Mouse (Mus musculus) macrophage (primary cell): Measurements from ENCODE around the gene Cacna2d3. TPM values are rescaled to one million over a fixed set of nuclear protein-coding genes. Genes with fewer than 3 reads are reported as not detected.

Experiments
- H3K27ac ChIP-seq: fragments of 350-480 bp; formaldehyde crosslinking; 2 replicates; pipeline ENCODE4 v1.9.0; 2021
- H3K36me3 ChIP-seq: fragments of 350-480 bp; formaldehyde crosslinking; 2 replicates; pipeline ENCODE4 v1.9.0; 2021; ENCODE audit errors: inconsistent target
- H3K4me3 ChIP-seq: fragments of 350-480 bp; formaldehyde crosslinking; 2 replicates; pipeline ENCODE4 v1.9.0; 2021; ENCODE audit errors: inconsistent target
- H3K79me2 ChIP-seq: fragments of 350-480 bp; formaldehyde crosslinking; 2 replicates; pipeline ENCODE4 v1.9.0; 2021; ENCODE audit errors: inconsistent target
- WGBS: methylation state at CpG from one replicate; pipeline ENCODE4 v1.1.7; 2026; ENCODE audit warnings: inconsistent platforms; ENCODE audit not compliant: missing documents; 5-methylcytosine and 5-hydroxymethylcytosine counted together
- polyA plus RNA-seq: library from polyadenylated mRNA; stranded (reverse); fragments of 250-400 nt; gene quantifications from 3 replicates; pipeline ENCODE4 v1.2.4, GENCODE M21; 2018; ENCODE audit warnings: inconsistent platforms

The Cacna2d3 gene
- polyA plus RNA-seq, 1 experiment from 2014 or later = not detected

DNA sequence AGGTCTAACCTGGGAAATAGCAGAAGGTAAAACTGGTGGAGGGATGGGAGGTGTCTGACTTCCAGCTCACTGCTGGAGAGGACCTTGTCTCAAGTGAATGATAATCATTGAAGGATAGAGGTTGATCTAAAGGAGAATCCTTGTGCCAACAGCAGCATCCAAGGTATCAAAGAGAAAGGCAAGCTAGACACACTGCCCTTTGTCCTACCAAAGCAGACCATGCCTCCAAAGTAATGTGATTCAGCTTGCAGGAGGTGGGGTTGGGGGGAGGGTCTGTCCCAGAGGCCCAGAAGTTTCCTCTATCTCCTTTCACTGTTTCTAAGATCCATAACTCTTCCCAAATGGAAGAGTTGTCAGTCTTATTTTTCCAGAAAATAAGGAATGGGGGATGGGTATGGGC is 754.8 kb downstream of the Cacna2d3 start:
- Histone ChIP-seq H3K27ac (no peak overlapping the region), H3K36me3 (no peaks in the 10 kb centered on the region), H3K4me3 (no peak overlapping the region), H3K79me2 (no peaks in the 10 kb centered on the region)

DNA sequence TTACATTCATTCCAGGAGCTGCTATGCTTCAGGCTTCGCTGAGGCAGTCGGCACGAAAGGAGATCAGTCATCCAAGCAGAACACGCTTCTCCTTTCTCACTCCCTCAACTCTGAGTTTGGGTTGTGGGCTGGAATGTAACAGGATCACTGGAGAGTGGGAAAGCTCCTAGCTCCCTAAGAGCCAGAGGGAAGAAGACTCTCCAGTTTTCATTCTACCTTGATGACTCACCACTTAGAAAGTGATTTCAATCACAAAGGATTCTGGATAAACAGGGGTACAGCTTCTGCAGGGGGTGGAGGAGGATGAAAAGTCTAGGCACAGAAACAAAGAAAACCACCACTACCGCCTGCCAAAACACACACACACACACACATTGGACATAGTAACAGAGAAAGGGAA is 760.3 kb downstream of the Cacna2d3 start:
- 86% methylated on average over 5 of the region's 5 CpGs for WGBS
- H3K27ac ChIP-seq = no peak overlapping the region
- H3K79me2 ChIP-seq = no peaks in the 10 kb centered on the region
- no peak overlapping the region for H3K4me3 ChIP-seq
- no peaks in the 10 kb centered on the region for H3K36me3 ChIP-seq

- WGBS = 39% methylated on average over 3 of the region's 3 CpGs
These were observed 762.6 kb downstream of the Cacna2d3 start for GRCm38 (mm10) chr14:28959042-28959441.

DNA sequence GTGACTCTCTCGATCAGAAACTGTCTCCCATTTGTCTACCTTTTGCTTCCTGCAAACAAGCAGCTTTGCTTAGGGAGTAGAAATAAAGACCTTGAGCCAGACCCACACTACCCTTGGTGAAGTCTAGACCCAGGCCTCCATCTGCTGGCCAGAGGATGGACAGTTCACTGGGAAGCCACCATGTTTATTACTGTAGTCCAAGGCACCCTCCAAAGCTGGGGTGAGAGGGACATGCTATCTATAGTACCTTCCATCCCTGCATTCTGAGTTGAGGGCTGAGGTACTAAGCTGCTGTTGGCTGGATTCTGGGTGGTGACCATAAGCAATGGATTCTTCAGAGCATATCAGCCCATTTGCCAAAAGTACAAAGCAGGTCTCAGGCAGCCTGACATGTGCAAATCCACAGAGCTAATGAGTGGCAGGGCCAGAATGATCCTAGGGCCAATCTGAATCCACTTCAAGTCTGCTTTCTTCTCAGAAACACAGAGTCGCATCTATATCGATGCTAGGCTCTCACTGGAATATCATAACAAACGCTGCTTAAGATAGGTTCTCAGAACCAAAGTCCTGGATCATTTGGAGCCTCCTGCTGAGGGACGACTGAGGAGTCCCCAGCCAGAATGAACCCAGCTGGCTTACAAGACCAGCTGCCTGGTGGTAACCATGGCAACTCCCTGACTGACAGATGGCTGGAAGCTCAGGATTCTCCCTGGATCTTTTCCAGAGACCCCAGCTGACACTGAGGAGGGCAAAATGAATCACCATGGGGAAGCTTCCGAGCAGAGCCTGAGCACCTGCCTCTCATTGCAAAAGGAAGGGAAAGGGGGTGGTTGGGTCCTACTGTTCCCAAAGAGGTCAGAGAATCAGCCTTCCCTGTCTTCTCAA is 763.3 kb downstream of the Cacna2d3 start:
- WGBS = 66% methylated on average over 6 of the region's 6 CpGs
- Histone ChIP-seq H3K79me2 (no peaks in the 10 kb centered on the region), H3K27ac (no peak overlapping the region), H3K4me3 (no peak overlapping the region), H3K36me3 (no peaks in the 10 kb centered on the region)

More at GRCm38 (mm10) chr14:28959042-28959441, 762.6 kb downstream of the Cacna2d3 start:
- H3K4me3 ChIP-seq = no peak overlapping the region
- H3K36me3 ChIP-seq = no peaks in the 10 kb centered on the region
- H3K27ac ChIP-seq = no peak overlapping the region
- H3K79me2 ChIP-seq = no peaks in the 10 kb centered on the region

GRCm38 (mm10) chr14:28955181-28955580 is 766.5 kb downstream of the Cacna2d3 start:
- no peak overlapping the region for H3K4me3 ChIP-seq
- H3K79me2 ChIP-seq = no peaks in the 10 kb centered on the region
- 14% methylated on average over 3 of the region's 3 CpGs for WGBS
- H3K36me3 ChIP-seq = no peaks in the 10 kb centered on the region
- no peak overlapping the region for H3K27ac ChIP-seq

GRCm38 (mm10) chr14:28954588-28954987 is 767.1 kb downstream of the Cacna2d3 start:
- Histone ChIP-seq H3K36me3 (no peaks in the 10 kb centered on the region), H3K27ac (no peak overlapping the region), H3K4me3 (no peak overlapping the region), H3K79me2 (no peaks in the 10 kb centered on the region)
- WGBS = 45% methylated on average over 3 of the region's 3 CpGs

DNA sequence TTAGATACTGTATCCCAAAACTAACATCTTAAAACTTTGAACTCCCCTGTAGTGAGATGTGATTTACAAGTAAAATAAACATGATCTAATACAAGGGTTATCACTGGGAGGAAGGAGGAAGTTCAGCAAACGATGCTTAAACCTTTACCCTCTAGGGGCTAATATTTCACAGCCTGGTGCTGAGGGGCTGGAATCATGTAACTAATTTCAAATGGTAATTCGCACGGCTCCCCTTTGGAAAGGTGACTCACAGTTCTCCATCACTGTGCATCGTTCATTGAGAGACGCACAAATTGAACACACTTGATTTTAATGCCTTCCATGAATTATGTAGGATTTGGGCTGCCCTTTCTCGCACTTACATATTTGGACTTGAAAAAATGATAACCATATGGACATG is 767.6 kb downstream of the Cacna2d3 start:
- Histone ChIP-seq H3K36me3 (no peaks in the 10 kb centered on the region), H3K4me3 (no peak overlapping the region), H3K79me2 (no peaks in the 10 kb centered on the region), H3K27ac (no peak overlapping the region)
- 51% methylated on average over 6 of the region's 6 CpGs for WGBS

- no peaks in the 10 kb centered on the region for H3K36me3 ChIP-seq
- H3K4me3 ChIP-seq = no peak overlapping the region
- no peaks in the 10 kb centered on the region for H3K79me2 ChIP-seq
- 48% methylated on average over 5 of the region's 5 CpGs for WGBS
- H3K27ac ChIP-seq = no peak overlapping the region
These were observed 768.3 kb downstream of the Cacna2d3 start for GRCm38 (mm10) chr14:28953409-28953808.

- no peaks in the 10 kb centered on the region for H3K79me2 ChIP-seq
- H3K27ac ChIP-seq = no peak overlapping the region
- 80% methylated on average over 2 of the region's 2 CpGs for WGBS
- H3K4me3 ChIP-seq = no peak overlapping the region
- no peaks in the 10 kb centered on the region for H3K36me3 ChIP-seq
These were observed 771.2 kb downstream of the Cacna2d3 start for GRCm38 (mm10) chr14:28950499-28950898.

GRCm38 (mm10) chr14:28949785-28950184 is 771.9 kb downstream of the Cacna2d3 start:
- WGBS = 94% methylated on average over 1 of the region's 1 CpGs

GRCm38 (mm10) chr14:28948019-28948850 is 773.4 kb downstream of the Cacna2d3 start:
- Histone ChIP-seq H3K79me2 (no peaks in the 10 kb centered on the region), H3K27ac (no peak overlapping the region), H3K4me3 (no peak overlapping the region), H3K36me3 (no peaks in the 10 kb centered on the region)
- 86% methylated on average over 7 of the region's 7 CpGs for WGBS

More at GRCm38 (mm10) chr14:28949785-28950184, 771.9 kb downstream of the Cacna2d3 start:
- no peaks in the 10 kb centered on the region for H3K36me3 ChIP-seq
- H3K27ac ChIP-seq = no peak overlapping the region
- no peaks in the 10 kb centered on the region for H3K79me2 ChIP-seq
- H3K4me3 ChIP-seq = no peak overlapping the region

GRCm38 (mm10) chr14:28932746-28933293 is 788.8 kb downstream of the Cacna2d3 start:
- Histone ChIP-seq H3K27ac (no peak overlapping the region), H3K36me3 (no peaks in the 10 kb centered on the region), H3K4me3 (no peak overlapping the region), H3K79me2 (no peaks in the 10 kb centered on the region)
- 91% methylated on average over 1 of the region's 1 CpGs for WGBS

- Histone ChIP-seq H3K27ac (no peak overlapping the region), H3K36me3 (no peaks in the 10 kb centered on the region), H3K79me2 (no peaks in the 10 kb centered on the region), H3K4me3 (no peak overlapping the region)
- 87% methylated on average over 12 of the region's 12 CpGs for WGBS
These were observed 798.3 kb downstream of the Cacna2d3 start for GRCm38 (mm10) chr14:28923180-28923961.

- no peaks in the 10 kb centered on the region for H3K36me3 ChIP-seq
- no peak overlapping the region for H3K27ac ChIP-seq
- WGBS = 81% methylated on average over 5 of the region's 5 CpGs
These were observed 802.8 kb downstream of the Cacna2d3 start for GRCm38 (mm10) chr14:28918871-28919270.

More at GRCm38 (mm10) chr14:28918871-28919270, 802.8 kb downstream of the Cacna2d3 start:
- Histone ChIP-seq H3K79me2 (no peaks in the 10 kb centered on the region), H3K4me3 (no peak overlapping the region)
